Mouse (Mus musculus): ENCODE results near the gene Gm21244. TPM values are rescaled to one million over a fixed set of nuclear protein-coding genes. Genes with fewer than 3 reads are reported as not detected.
"Not testable (repeated sequence)": the region's sequence is repeated elsewhere in the genome, so short reads cannot be mapped to it uniquely, and the experiment has no call there.

The Gm21244 gene
- polyA plus RNA-seq (2012; rRNA removed) (not detected in 2 replicates), polyA plus RNA-seq (2014; fragmentation: Nextera tagmentation; extraction: Ambion mirVana) (not detected in 2 replicates)

DNA sequence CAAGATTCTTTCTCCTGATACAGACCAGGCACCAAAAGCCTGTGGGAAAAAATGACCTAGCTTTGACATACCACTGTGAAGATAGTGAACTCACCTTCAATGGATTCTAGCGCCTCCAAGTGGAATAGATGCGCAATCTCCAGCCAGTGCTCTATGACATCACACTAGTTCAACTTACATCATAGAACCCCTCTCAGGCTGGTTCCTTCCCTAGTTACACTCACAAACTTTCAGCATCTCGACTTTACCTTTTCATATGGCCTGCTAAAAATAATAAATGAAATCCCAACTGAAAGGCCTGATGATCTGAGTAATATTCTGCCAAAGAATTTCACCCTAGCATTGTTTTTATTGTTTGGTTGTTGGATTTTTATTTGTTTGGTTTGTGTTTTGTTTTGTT, at the start of gene Gm21244:
Gm21244 (minus strand) TSS at position 101 of the 400 bp plus-strand sequence.
- no CpG with 5 or more reads among the region's 3 CpGs for WGBS
- H3K27me3 ChIP-seq (ENCODE audit: control insufficient read depth, insufficient read depth, low read length); H3K4me3 ChIP-seq (replicated peaks; ENCODE audit: low read length); H3K27ac ChIP-seq (replicated peaks; ENCODE audit: low read depth, low read length); H3K9me3 ChIP-seq (ENCODE audit: control insufficient read depth, low read length); ATAC-seq (ENCODE audit: low FRiP score, low read depth); H3K4me2 ChIP-seq (replicated peaks; ENCODE audit: low read depth, low read length, severe bottlenecking); DNase-seq (ENCODE audit: low spot score); H3K4me1 ChIP-seq (ENCODE audit: control insufficient read depth, insufficient read depth, low read length); H3K9ac ChIP-seq (ENCODE audit: low read depth, low read length, severe bottlenecking); H3K36me3 ChIP-seq (ENCODE audit: control insufficient read depth, insufficient read depth, low read length): not testable (repeated sequence)

Other genes with a start within 250 kb of the Gm21244 start
- gene Gm28998, start 84.5 kb upstream of the Gm21244 start, polyA plus RNA-seq (2012; rRNA removed) = not detected in 2 replicates
- gene Gm28998, start 84.5 kb upstream of the Gm21244 start, polyA plus RNA-seq (2014; fragmentation: Nextera tagmentation; extraction: Ambion mirVana) = not detected in 2 replicates
- gene Gm21788, start 235.7 kb upstream of the Gm21244 start, polyA plus RNA-seq (2012; rRNA removed) = not detected in 2 replicates
- gene Gm21788, start 235.7 kb upstream of the Gm21244 start, polyA plus RNA-seq (2014; fragmentation: Nextera tagmentation; extraction: Ambion mirVana) = not detected in 2 replicates

Data from limb, embryonic 14.5 days (tissue).